Mouse (Mus musculus) forebrain, embryonic 16.5 days (tissue): ENCODE measurements around the gene Ralb. TPM values are rescaled to one million over a fixed set of nuclear protein-coding genes. Genes with fewer than 3 reads are reported as not detected.

Experiments used
- ATAC-seq: fragments of 200-750 bp; cut with Nextera tagmentation; 2 replicates; pipeline ENCODE4 v1.8.0; 2017; ENCODE audit warnings: mild to moderate bottlenecking, moderate library complexity
- H3K27ac ChIP-seq: fragments of 300-500 bp; sonication (generic); 2 replicates; pipeline ENCODE4 v1.5.1; 2014; ENCODE audit warnings: low read length, control low read depth
- H3K27me3 ChIP-seq: fragments of 300-500 bp; sonication (generic); replicated peaks from 2 replicates; pipeline ENCODE4 v1.6.1; 2014; ENCODE audit warnings: low read length; ENCODE audit not compliant: control insufficient read depth, insufficient read depth
- H3K36me3 ChIP-seq: fragments of 300-500 bp; sonication (generic); 2 replicates; pipeline ENCODE4 v1.6.1; 2014; ENCODE audit not compliant: control insufficient read depth, insufficient read depth
- H3K4me1 ChIP-seq: fragments of 300-500 bp; sonication (generic); replicated peaks from 2 replicates; pipeline ENCODE4 v1.6.1; 2014; ENCODE audit warnings: low read length; ENCODE audit not compliant: control insufficient read depth, insufficient read depth
- H3K4me2 ChIP-seq: fragments of 300-500 bp; sonication (generic); 2 replicates; pipeline ENCODE4 v1.6.1; 2014; ENCODE audit warnings: mild to moderate bottlenecking, low read length, control low read depth
- H3K4me3 ChIP-seq: fragments of 300-500 bp; sonication (generic); replicated peaks from 2 replicates; pipeline ENCODE4 v1.5.1; 2014; ENCODE audit warnings: mild to moderate bottlenecking, low read length, control low read depth
- H3K9ac ChIP-seq: fragments of 300-500 bp; sonication (generic); replicated peaks from 2 replicates; pipeline ENCODE4 v1.6.1; 2014; ENCODE audit warnings: low read depth, low read length, control low read depth
- H3K9me3 ChIP-seq: fragments of 300-500 bp; sonication (generic); 2 replicates; pipeline ENCODE4 v1.6.1; 2016; ENCODE audit warnings: low read length; ENCODE audit not compliant: control insufficient read depth
- WGBS: fragments of 180-500 bp; shearing (Covaris S2); extraction: QIAGEN DNeasy Blood & Tissue Kit; methylation state at CpG from one replicate; pipeline ENCODE4 v1.1.7; 2014; 5-methylcytosine and 5-hydroxymethylcytosine counted together
- polyA plus RNA-seq: library from polyadenylated mRNA; unstranded; fragments of >200 nt; fragmentation: Nextera tagmentation; extraction: Ambion mirVana; gene quantifications from 2 replicates; pipeline ENCODE4 v1.2.1, GENCODE M21; 2015

The Ralb gene
- polyA plus RNA-seq, 1 experiment from 2014 or later, result 47.6 TPM

- no peaks in the 10 kb centered on the region for H3K9me3 ChIP-seq
- H3K36me3 ChIP-seq, result no peaks in the 10 kb centered on the region
- ATAC-seq, result no peak
- 82% methylated on average over 8 of the region's 8 CpGs for WGBS
- no peaks in the 10 kb centered on the region for H3K27me3 ChIP-seq
- no peak overlapping the region for H3K9ac ChIP-seq
- H3K4me1 ChIP-seq, result peaks cover 21% of the 10 kb centered on the region
- H3K27ac ChIP-seq, result no peak overlapping the region
- H3K4me3 ChIP-seq, result no peak overlapping the region
- H3K4me2 ChIP-seq, result no peak overlapping the region
These were observed 2.7 kb downstream of the Ralb start for GRCm38 (mm10) chr1:119501881-119502280.

- peaks cover 16% of the 10 kb centered on the region for H3K4me1 ChIP-seq
- 91% methylated on average over 10 of the region's 10 CpGs for WGBS
- H3K9ac ChIP-seq, result no peak overlapping the region
- no peaks in the 10 kb centered on the region for H3K36me3 ChIP-seq
- no peak for ATAC-seq
- no peak overlapping the region for H3K4me3 ChIP-seq
- H3K27ac ChIP-seq, result no peak overlapping the region
- no peaks in the 10 kb centered on the region for H3K27me3 ChIP-seq
- no peak overlapping the region for H3K4me2 ChIP-seq
- H3K9me3 ChIP-seq, result no peaks in the 10 kb centered on the region
These were observed 5.1 kb downstream of the Ralb start for GRCm38 (mm10) chr1:119499456-119499855.

GRCm38 (mm10) chr1:119498536-119499231 is 5.9 kb downstream of the Ralb start:
- Histone ChIP-seq H3K27me3 (no peaks in the 10 kb centered on the region), H3K4me1 (peaks cover 11% of the 10 kb centered on the region), H3K36me3 (no peaks in the 10 kb centered on the region), H3K4me3 (no peak overlapping the region), H3K9ac (no peak overlapping the region), H3K27ac (no peak overlapping the region), H3K9me3 (no peaks in the 10 kb centered on the region), H3K4me2 (no peak overlapping the region)
- WGBS, result 90% methylated on average over 9 of the region's 9 CpGs
- no peak for ATAC-seq

- Histone ChIP-seq H3K4me1 (no peaks in the 10 kb centered on the region), H3K36me3 (no peaks in the 10 kb centered on the region), H3K4me2 (no peak overlapping the region), H3K27ac (no peak overlapping the region), H3K4me3 (no peak overlapping the region), H3K9me3 (no peaks in the 10 kb centered on the region), H3K9ac (no peak overlapping the region), H3K27me3 (no peaks in the 10 kb centered on the region)
- 73% methylated on average over 5 of the region's 5 CpGs for WGBS
- ATAC-seq, result no peak
These were observed 7.1 kb downstream of the Ralb start for GRCm38 (mm10) chr1:119497346-119498004.

- Histone ChIP-seq H3K4me2 (no peak overlapping the region), H3K27me3 (no peaks in the 10 kb centered on the region), H3K9me3 (no peaks in the 10 kb centered on the region), H3K36me3 (no peaks in the 10 kb centered on the region), H3K9ac (no peak overlapping the region), H3K4me3 (no peak overlapping the region), H3K27ac (no peak overlapping the region), H3K4me1 (no peaks in the 10 kb centered on the region)
- ATAC-seq, result no peak
- 80% methylated on average over 6 of the region's 6 CpGs for WGBS
These were observed 9.2 kb downstream of the Ralb start for GRCm38 (mm10) chr1:119495396-119495775.

GRCm38 (mm10) chr1:119494712-119495395 is 9.7 kb downstream of the Ralb start:
- no peak for ATAC-seq
- no peaks in the 10 kb centered on the region for H3K4me1 ChIP-seq
- WGBS, result 93% methylated on average over 8 of the region's 9 CpGs

GRCm38 (mm10) chr1:119494024-119494711 is 10.4 kb downstream of the Ralb start:
- no peak overlapping the region for H3K4me3 ChIP-seq
- H3K9me3 ChIP-seq, result no peaks in the 10 kb centered on the region
- ATAC-seq, result no peak
- no peak overlapping the region for H3K4me2 ChIP-seq
- 55% methylated on average over 2 of the region's 2 CpGs for WGBS
- H3K36me3 ChIP-seq, result no peaks in the 10 kb centered on the region
- H3K4me1 ChIP-seq, result no peaks in the 10 kb centered on the region
- H3K27me3 ChIP-seq, result no peaks in the 10 kb centered on the region
- no peak overlapping the region for H3K27ac ChIP-seq
- no peak overlapping the region for H3K9ac ChIP-seq

More at GRCm38 (mm10) chr1:119494712-119495395, 9.7 kb downstream of the Ralb start:
- no peak overlapping the region for H3K9ac ChIP-seq
- no peak overlapping the region for H3K27ac ChIP-seq
- H3K27me3 ChIP-seq, result no peaks in the 10 kb centered on the region
- H3K4me2 ChIP-seq, result no peak overlapping the region
- H3K4me3 ChIP-seq, result no peak overlapping the region
- no peaks in the 10 kb centered on the region for H3K9me3 ChIP-seq
- H3K36me3 ChIP-seq, result no peaks in the 10 kb centered on the region

GRCm38 (mm10) chr1:119492505-119492904 is 12.1 kb downstream of the Ralb start:
- Histone ChIP-seq H3K4me3 (no peak overlapping the region), H3K9ac (no peak overlapping the region), H3K27me3 (no peaks in the 10 kb centered on the region), H3K36me3 (no peaks in the 10 kb centered on the region), H3K4me2 (no peak overlapping the region), H3K27ac (no peak overlapping the region), H3K9me3 (no peaks in the 10 kb centered on the region), H3K4me1 (peaks cover 4% of the 10 kb centered on the region)
- ATAC-seq, result no peak
- 90% methylated on average over 1 of the region's 1 CpGs for WGBS

- H3K9me3 ChIP-seq, result no peaks in the 10 kb centered on the region
- no peak overlapping the region for H3K4me3 ChIP-seq
- 52% methylated on average over 11 of the region's 11 CpGs for WGBS
- no peak overlapping the region for H3K9ac ChIP-seq
- H3K4me1 ChIP-seq, result peaks cover 8% of the 10 kb centered on the region
- H3K27me3 ChIP-seq, result no peaks in the 10 kb centered on the region
- H3K27ac ChIP-seq, result no peak overlapping the region
- ATAC-seq, result no peak
- H3K4me2 ChIP-seq, result no peak overlapping the region
- H3K36me3 ChIP-seq, result no peaks in the 10 kb centered on the region
These were observed 12.5 kb downstream of the Ralb start for GRCm38 (mm10) chr1:119492097-119492496.
